Mouse (Mus musculus) gastrocnemius, adult 2 months (tissue): ENCODE measurements around the gene Sema3d. TPM values are rescaled to one million over a fixed set of nuclear protein-coding genes. Genes with fewer than 3 reads are reported as not detected.

ENCODE experiments used
- DNase-seq: peaks from one replicate; pipeline ENCODE4 v3.0.0; 2022
- H3K27ac ChIP-seq: fragments of 200-600 bp; 2 replicates; pipeline ENCODE4 v1.8.1; 2022; ENCODE audit warnings: mild to moderate bottlenecking
- H3K4me3 ChIP-seq: fragments of 200-600 bp; 2 replicates; pipeline ENCODE4 v1.8.1; 2022; ENCODE audit warnings: mild to moderate bottlenecking, moderate library complexity
- CTCF ChIP-seq: fragments of 200-600 bp; IDR thresholded peaks from 2 replicates; pipeline ENCODE4 v1.8.1; 2022; ENCODE audit warnings: antibody characterized with exemption, mild to moderate bottlenecking, moderate library complexity
- intact Hi-C: fragments of 180-260 bp; cut with DNase I; formaldehyde crosslinking; loops from one replicate; pipeline ENCODE4 v1.15.1; 2025
- total RNA-seq, 2 experiments: library from RNA; stranded (reverse); gene quantifications; 2 replicates each; pipeline ENCODE4 v1.2.3; 2021

Sema3d gene
- total RNA-seq, 2 experiments from 2014 or later, result 0.64 to 1.1 TPM

- no peak overlapping the region for H3K4me3 ChIP-seq
- TF ChIP-seq CTCF, result no peak
- intact Hi-C loops, result no loop called here
- DNase-seq, result no peak
- H3K27ac ChIP-seq, result no peak overlapping the region
Measured at GRCm38 (mm10) chr5:12454946-12455345, 71.8 kb downstream of the Sema3d start.

GRCm38 (mm10) chr5:12457509-12457908 lies 74.3 kb downstream of the Sema3d start:
- no peak for TF ChIP-seq CTCF
- DNase-seq, result no peak
- Histone ChIP-seq H3K27ac (no peak overlapping the region), H3K4me3 (no peak overlapping the region)
- intact Hi-C loops, result no loop called here

GRCm38 (mm10) chr5:12467568-12468336 lies 84.6 kb downstream of the Sema3d start:
- TF ChIP-seq CTCF, result no peak
- DNase-seq, result no peak
- Histone ChIP-seq H3K4me3 (no peak overlapping the region), H3K27ac (no peak overlapping the region)
- intact Hi-C loops, result no loop called here

- TF ChIP-seq CTCF, result no peak
- H3K27ac ChIP-seq, result no peak overlapping the region
- DNase-seq, result no peak
- no peak overlapping the region for H3K4me3 ChIP-seq
- intact Hi-C loops, result no loop called here
Measured at GRCm38 (mm10) chr5:12474904-12475638, 91.9 kb downstream of the Sema3d start.

- TF ChIP-seq CTCF, result no peak
- Histone ChIP-seq H3K27ac (no peak overlapping the region), H3K4me3 (no peak overlapping the region)
- intact Hi-C loops, result no loop called here
- no peak for DNase-seq
Measured at GRCm38 (mm10) chr5:12475639-12475916, 92.4 kb downstream of the Sema3d start.

- DNase-seq, result no peak
- Histone ChIP-seq H3K4me3 (no peak overlapping the region), H3K27ac (no peak overlapping the region)
- intact Hi-C loops, result no loop called here
- TF ChIP-seq CTCF, result no peak
Measured at GRCm38 (mm10) chr5:12487926-12488325, 104.7 kb downstream of the Sema3d start.

GRCm38 (mm10) chr5:12491704-12492103 lies 108.5 kb downstream of the Sema3d start:
- no peak overlapping the region for H3K4me3 ChIP-seq
- no peak for TF ChIP-seq CTCF
- no peak overlapping the region for H3K27ac ChIP-seq
- intact Hi-C loops, result no loop called here
- DNase-seq, result no peak

GRCm38 (mm10) chr5:12498227-12498928 lies 115.2 kb downstream of the Sema3d start:
- H3K27ac ChIP-seq, result no peak overlapping the region
- intact Hi-C loops, result no loop called here
- no peak for DNase-seq
- TF ChIP-seq CTCF, result no peak
- H3K4me3 ChIP-seq, result no peak overlapping the region

GRCm38 (mm10) chr5:12499037-12499436 lies 115.9 kb downstream of the Sema3d start:
- H3K4me3 ChIP-seq, result no peak overlapping the region
- H3K27ac ChIP-seq, result no peak overlapping the region
- DNase-seq, result no peak
- intact Hi-C loops, result no loop called here
- TF ChIP-seq CTCF, result no peak

GRCm38 (mm10) chr5:12499791-12500504 lies 116.8 kb downstream of the Sema3d start:
- DNase-seq, result no peak
- intact Hi-C loops, result no loop called here
- Histone ChIP-seq H3K4me3 (no peak overlapping the region), H3K27ac (no peak overlapping the region)
- no peak for TF ChIP-seq CTCF

- intact Hi-C loops, result no loop called here
- H3K27ac ChIP-seq, result no peak overlapping the region
- no peak for TF ChIP-seq CTCF
- DNase-seq, result no peak
- H3K4me3 ChIP-seq, result no peak overlapping the region
Measured at GRCm38 (mm10) chr5:12512471-12512870, 129.3 kb downstream of the Sema3d start.

- DNase-seq, result no peak
- intact Hi-C loops, result no loop called here
- TF ChIP-seq CTCF, result no peak
- H3K4me3 ChIP-seq, result no peak overlapping the region
- H3K27ac ChIP-seq, result no peak overlapping the region
Measured at GRCm38 (mm10) chr5:12515283-12515682, 132.1 kb downstream of the Sema3d start.

GRCm38 (mm10) chr5:12525235-12525767 lies 142.1 kb downstream of the Sema3d start:
- no peak overlapping the region for H3K27ac ChIP-seq
- TF ChIP-seq CTCF, result no peak
- DNase-seq, result no peak
- intact Hi-C loops, result no loop called here
- H3K4me3 ChIP-seq, result no peak overlapping the region
